Mouse (Mus musculus): ENCODE measurements around the gene Pdf.

DNA sequence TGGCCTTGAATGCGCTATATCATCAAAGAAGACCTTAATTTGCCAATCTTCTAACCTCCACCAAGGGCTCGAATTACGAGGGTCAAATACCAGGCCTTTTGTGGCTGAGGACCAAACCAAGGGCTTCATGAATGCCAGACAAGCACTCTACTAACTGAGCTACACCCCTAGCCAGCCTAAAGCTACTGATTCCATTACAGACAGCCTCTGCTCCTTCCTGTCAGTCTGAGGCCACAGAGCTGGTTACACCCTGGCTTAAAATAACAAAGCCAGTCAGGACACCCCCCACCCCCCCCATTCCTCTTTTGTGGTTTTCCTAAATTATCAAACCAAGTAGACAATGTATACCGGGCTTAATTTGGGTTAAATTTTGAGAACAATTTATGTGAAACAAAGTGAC, 25.3 kb upstream of the Pdf start:
- TF ChIP-seq GATA1 (IDR thresholded peaks at IDR 0.05; ENCODE audit: borderline replicate concordance, low read length) = no peak
- TF ChIP-seq FLI1 (IDR thresholded peaks at IDR 0.05; ENCODE audit: low read length) = no peak
